ENCODE assay signal across 23 mouse cellular contexts in the genomic region with DNA sequence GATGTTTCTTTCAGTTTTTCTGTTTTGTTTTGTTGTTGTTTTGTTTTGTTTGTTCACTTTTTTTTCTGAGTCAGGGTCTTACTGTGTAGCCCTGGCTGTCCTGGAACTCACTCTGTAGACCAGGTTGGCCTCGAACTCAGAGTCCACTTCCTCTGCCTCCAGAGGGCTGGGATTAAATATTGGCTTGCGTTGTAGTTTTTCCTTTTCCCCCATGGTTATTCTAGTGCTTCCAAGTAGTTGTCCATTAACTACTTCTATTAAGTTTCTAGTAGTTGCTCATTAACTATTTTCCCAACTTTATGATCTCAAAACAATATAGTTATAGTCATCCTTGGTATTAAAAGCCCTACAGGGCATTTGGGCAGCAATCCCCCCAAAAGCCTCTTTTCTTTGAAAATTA. TPM values are rescaled to one million over a fixed set of nuclear protein-coding genes. Genes with fewer than 3 reads are reported as not detected.
DNase-seq lines count a peak whose midpoint lies in the region; ATAC-seq and TF ChIP-seq lines count a peak whose summit lies in the region.
"Had no signal": no experiment of that assay in that cellular context is flagged by ENCODE, and none has a peak within 500 bp of the region (broad histone marks: within the 10 kb centered on the region; RNA-seq: fewer than 3 reads in every experiment).

No protein-coding gene starts in this region.

- 26% methylated on average over 2 of the region's 2 CpGs for WGBS in kidney, adult 2 months
- 80% methylated on average over 2 of the region's 2 CpGs for WGBS in kidney, embryonic 15.5 days
- 98% methylated on average over 2 of the region's 2 CpGs for WGBS in midbrain, embryonic 11.5 days
- WGBS in midbrain, embryonic 16.5 days, result 86% methylated on average over 2 of the region's 2 CpGs

- no peaks in the 10 kb centered on the region for H3K4me1 ChIP-seq in kidney, adult 2 months (ENCODE audit: control insufficient read depth, insufficient read depth, low read length)
- H3K4me1 ChIP-seq in kidney, embryonic 15.5 days, result peaks cover 10% of the 10 kb centered on the region
- H3K4me1 ChIP-seq in midbrain, embryonic 11.5 days (ENCODE audit: control insufficient read depth, insufficient read depth, low read length), result peaks cover 6% of the 10 kb centered on the region; the same call in 1 of the 2 replicates
- H3K4me1 ChIP-seq in midbrain, embryonic 16.5 days (ENCODE audit: control insufficient read depth, insufficient read depth, low read length), result no peaks in the 10 kb centered on the region; the same call in 1 of the 2 replicates

- H3K9ac ChIP-seq in kidney, embryonic 15.5 days, result no peak overlapping the region
- H3K9ac ChIP-seq in midbrain, embryonic 11.5 days (ENCODE audit: low read length), result no peak overlapping the region
- no peak overlapping the region for H3K9ac ChIP-seq in midbrain, embryonic 16.5 days (ENCODE audit: low read depth, low read length)
- H3K9ac ChIP-seq: forebrain, postnatal 0 days; hindbrain, embryonic 12.5 days had no signal

- TF ChIP-seq CTCF in kidney, adult 2 months (conservative IDR thresholded peaks at IDR 0.05; ENCODE audit: insufficient read depth, insufficient read length, low read depth, low read length), result no peak

- ATAC-seq in kidney, embryonic 15.5 days (replicated peaks; ENCODE audit: low FRiP score), result no peak
- ATAC-seq in midbrain, embryonic 11.5 days (ENCODE audit: low FRiP score), result no peak
- ATAC-seq in midbrain, embryonic 16.5 days, result no peak
- no peak for ATAC-seq in erythroid progenitor cell, adult 5-6 weeks (replicated peaks; ENCODE audit: low FRiP score, poor library complexity, severe bottlenecking)
- ATAC-seq: forebrain, embryonic 14.5 days; forebrain, postnatal 0 days; Patski had no signal

- H3K36me3 ChIP-seq in kidney, adult 2 months (ENCODE audit: control insufficient read depth, insufficient read depth, low read length), result no peaks in the 10 kb centered on the region
- H3K36me3 ChIP-seq in kidney, embryonic 15.5 days, result no peaks in the 10 kb centered on the region
- no peaks in the 10 kb centered on the region for H3K36me3 ChIP-seq in midbrain, embryonic 11.5 days (ENCODE audit: control insufficient read depth, insufficient read depth, low read length)
- no peaks in the 10 kb centered on the region for H3K36me3 ChIP-seq in midbrain, embryonic 16.5 days (ENCODE audit: control insufficient read depth, insufficient read depth, low read length)
- H3K36me3 ChIP-seq: G1E; hindbrain, embryonic 12.5 days had no signal

- H3K4me2 ChIP-seq in kidney, embryonic 15.5 days, result no peak overlapping the region
- no peak overlapping the region for H3K4me2 ChIP-seq in midbrain, embryonic 11.5 days
- no peak overlapping the region for H3K4me2 ChIP-seq in midbrain, embryonic 16.5 days (ENCODE audit: low read length)
- H3K4me2 ChIP-seq: heart, embryonic 11.5 days; hindbrain, embryonic 12.5 days had no signal

- no peaks in the 10 kb centered on the region for H3K9me3 ChIP-seq in kidney, embryonic 15.5 days (replicated peaks)
- H3K9me3 ChIP-seq in midbrain, embryonic 11.5 days (ENCODE audit: control insufficient read depth, low read length), result no peaks in the 10 kb centered on the region
- no peaks in the 10 kb centered on the region for H3K9me3 ChIP-seq in midbrain, embryonic 16.5 days (replicated peaks; ENCODE audit: control insufficient read depth, low read length, poor library complexity, severe bottlenecking)
- H3K9me3 ChIP-seq: G1E; hindbrain, embryonic 12.5 days had no signal

- H3K27ac ChIP-seq in kidney, adult 2 months (ENCODE audit: insufficient read depth, low read depth, low read length), result no peak overlapping the region
- 0 out of 2 replicates have a peak overlapping the region, but pooled peaks have one; percentile 27 for H3K27ac ChIP-seq in kidney, embryonic 15.5 days
- no peak overlapping the region for H3K27ac ChIP-seq in midbrain, embryonic 11.5 days (ENCODE audit: low read depth, low read length)
- no peak overlapping the region for H3K27ac ChIP-seq in midbrain, embryonic 16.5 days (ENCODE audit: low read length)
- H3K27ac ChIP-seq: gastrocnemius, adult 2 months; hindbrain, embryonic 12.5 days had no signal

- H3K27me3 ChIP-seq in kidney, adult 2 months (replicated peaks; ENCODE audit: control insufficient read depth, insufficient read depth, low read length), result no peaks in the 10 kb centered on the region
- H3K27me3 ChIP-seq in kidney, embryonic 15.5 days, result no peaks in the 10 kb centered on the region
- no peaks in the 10 kb centered on the region for H3K27me3 ChIP-seq in midbrain, embryonic 11.5 days (ENCODE audit: control insufficient read depth, insufficient read depth, low read length)
- H3K27me3 ChIP-seq in midbrain, embryonic 16.5 days (ENCODE audit: control insufficient read depth, insufficient read depth, low read depth, low read length), result no peaks in the 10 kb centered on the region
- H3K27me3 ChIP-seq: CH12.LX; hindbrain, embryonic 12.5 days; Patski had no signal

- TF ChIP-seq POLR2A in kidney, adult 2 months (IDR thresholded peaks at IDR 0.05; ENCODE audit: low read depth, low read length), result no peak

- no peak overlapping the region for H3K4me3 ChIP-seq in kidney, adult 2 months (ENCODE audit: insufficient read depth, low read depth, low read length)
- no peak overlapping the region for H3K4me3 ChIP-seq in kidney, embryonic 15.5 days (replicated peaks)
- no peak overlapping the region for H3K4me3 ChIP-seq in midbrain, embryonic 11.5 days (ENCODE audit: low read depth, low read length)
- H3K4me3 ChIP-seq in midbrain, embryonic 16.5 days (ENCODE audit: low read depth, low read length), result no peak overlapping the region
- H3K4me3 ChIP-seq: gastrocnemius, adult 2 months; hindbrain, embryonic 12.5 days had no signal

- DNase-seq in kidney, adult 2 months, result peak; percentile 30
- no peak for DNase-seq in kidney, postnatal 4 days
- no peak for DNase-seq in kidney, postnatal 25 days
- DNase-seq in midbrain, embryonic 11.5 days (ENCODE audit: low spot score, missing footprints), result peak; percentile 26
- DNase-seq: adrenal gland, postnatal 10 days; adrenal gland, postnatal 36 days; B cell, adult 2 months; cerebellum, adult 18-20 months; cerebellum, adult 9-10 months; cerebellum, postnatal 14 days; forebrain, postnatal 0 days; gastrocnemius, adult 2 months; gastrocnemius, postnatal 14 days; heart, adult 11 months had no signal

RNA-seq across cellular contexts. Expression of a gene that starts 41.1 kb away (rescaled TPM):
- 3.0 and 3.5 TPM in 2 replicates for polyA plus RNA-seq in kidney, adult 2 months (2012; rRNA removed)
- polyA plus RNA-seq in kidney, embryonic 15.5 days (2015; fragmentation: Nextera tagmentation; extraction: Ambion mirVana), result 19.0 and 19.5 TPM in 2 replicates
- 17.8 and 19.0 TPM in 2 replicates for polyA plus RNA-seq in midbrain, embryonic 11.5 days (2014; fragmentation: Nextera tagmentation; extraction: Ambion mirVana)
- 37.4 and 45.4 TPM in 2 replicates for polyA plus RNA-seq in midbrain, embryonic 16.5 days (2015; fragmentation: Nextera tagmentation; extraction: Ambion mirVana)
- total RNA-seq in erythroid progenitor cell, adult 5-6 weeks (2015; ENCODE audit: low replicate concordance), result 0.36 and 0.42 TPM in 2 replicates
- total RNA-seq in erythroid progenitor cell, adult 5-6 weeks (2017; ENCODE audit: low replicate concordance), result 0.30 and 1.3 TPM in 2 replicates

Comparison
In these comparisons a context has a peak if more than half of its experiments do, and no peak if none do; other contexts are left out.
1. DNase-seq: peak in kidney, adult 2 months (single experiment) and midbrain, embryonic 11.5 days (single experiment); none in kidney, postnatal 4 days (0 of 2) and kidney, postnatal 25 days (0 of 2).